Mouse (Mus musculus) brain, adult 2 months (tissue): ENCODE measurements around the gene I0C0044D17Rik.
A peak's percentile ranks its signal among the peaks of the same experiment; 100 is the strongest.

ENCODE experiments used
- DNase-seq: peaks from one replicate; pipeline ENCODE4 v3.0.0; 2011; ENCODE audit warnings: low read depth, low spot score

Gene I0C0044D17Rik

GRCm38 (mm10) chr4:98831726-98832125 is 8.1 kb upstream of the I0C0044D17Rik start:
- no peak for DNase-seq

DNA sequence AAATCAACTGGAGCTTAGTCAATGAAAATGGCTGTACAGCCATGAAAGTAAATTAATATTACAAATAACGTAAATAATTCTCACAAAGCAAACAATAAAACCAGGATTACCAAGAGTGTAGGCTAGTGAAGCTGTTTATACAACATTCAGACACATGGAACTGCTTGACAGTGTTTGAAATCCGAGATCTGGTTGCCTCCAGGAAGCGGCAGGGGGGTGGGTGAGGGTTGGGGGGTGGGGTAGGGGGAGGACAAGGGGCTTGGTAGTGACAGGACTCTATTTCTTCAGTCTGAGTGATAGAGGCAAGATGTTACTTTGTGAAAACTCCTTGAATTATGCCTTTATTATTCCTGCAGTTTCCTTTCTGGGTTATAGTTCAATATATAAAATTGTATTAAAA is 3.1 kb upstream of the I0C0044D17Rik start:
- DNase-seq = no peak

DNA sequence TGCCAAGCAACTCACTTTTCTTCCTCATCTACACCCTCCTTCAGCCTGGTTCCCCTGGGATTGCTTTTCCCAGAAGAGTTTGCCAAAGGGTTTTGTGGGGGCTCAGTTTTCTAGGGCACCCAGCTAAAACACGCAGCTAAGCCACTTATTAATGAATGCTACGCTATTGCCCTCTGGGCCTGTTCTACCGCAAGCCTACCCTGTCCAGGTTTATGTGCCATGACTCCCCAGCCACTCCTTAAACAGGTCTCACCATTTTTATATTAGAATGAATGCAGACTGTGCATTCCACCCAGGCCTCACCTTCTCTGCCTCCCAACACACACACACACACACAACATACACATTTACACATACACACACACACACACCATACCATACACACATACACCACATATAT is 593 bp downstream of the I0C0044D17Rik start:
- DNase-seq = peak; percentile 16

GRCm38 (mm10) chr4:98822478-98822877 is 1.2 kb downstream of the I0C0044D17Rik start:
- DNase-seq = no peak

GRCm38 (mm10) chr4:98819216-98819755 is 4.4 kb downstream of the I0C0044D17Rik start:
- peak; percentile 30 for DNase-seq

GRCm38 (mm10) chr4:98817184-98817911 is 6.3 kb downstream of the I0C0044D17Rik start, which contains the start of gene Kank4:
Gene Kank4 (minus strand): TSS chr4:98817537.
- DNase-seq = peak; percentile 19

GRCm38 (mm10) chr4:98816807-98817183 is 6.8 kb downstream of the I0C0044D17Rik start:
- no peak for DNase-seq

DNA sequence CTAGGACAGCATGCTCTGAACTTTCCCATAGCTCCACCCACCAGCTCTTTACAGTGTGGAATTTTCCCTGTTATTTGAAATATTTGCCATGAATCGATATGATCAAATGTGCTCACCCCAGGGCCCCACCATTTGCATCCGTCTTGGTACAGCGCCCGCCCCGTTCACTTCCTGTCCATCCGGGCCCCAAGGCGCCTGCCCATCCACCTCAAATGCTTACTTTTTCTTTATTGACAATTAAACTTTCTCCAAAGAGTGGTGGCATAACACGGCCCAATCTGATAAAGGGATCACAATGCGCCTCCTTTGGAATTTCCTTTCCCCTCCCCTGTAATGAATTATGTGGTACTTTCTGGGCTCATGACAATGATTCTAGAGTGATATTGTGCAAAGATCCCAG is 17.3 kb downstream of the I0C0044D17Rik start:
- no peak for DNase-seq

DNA sequence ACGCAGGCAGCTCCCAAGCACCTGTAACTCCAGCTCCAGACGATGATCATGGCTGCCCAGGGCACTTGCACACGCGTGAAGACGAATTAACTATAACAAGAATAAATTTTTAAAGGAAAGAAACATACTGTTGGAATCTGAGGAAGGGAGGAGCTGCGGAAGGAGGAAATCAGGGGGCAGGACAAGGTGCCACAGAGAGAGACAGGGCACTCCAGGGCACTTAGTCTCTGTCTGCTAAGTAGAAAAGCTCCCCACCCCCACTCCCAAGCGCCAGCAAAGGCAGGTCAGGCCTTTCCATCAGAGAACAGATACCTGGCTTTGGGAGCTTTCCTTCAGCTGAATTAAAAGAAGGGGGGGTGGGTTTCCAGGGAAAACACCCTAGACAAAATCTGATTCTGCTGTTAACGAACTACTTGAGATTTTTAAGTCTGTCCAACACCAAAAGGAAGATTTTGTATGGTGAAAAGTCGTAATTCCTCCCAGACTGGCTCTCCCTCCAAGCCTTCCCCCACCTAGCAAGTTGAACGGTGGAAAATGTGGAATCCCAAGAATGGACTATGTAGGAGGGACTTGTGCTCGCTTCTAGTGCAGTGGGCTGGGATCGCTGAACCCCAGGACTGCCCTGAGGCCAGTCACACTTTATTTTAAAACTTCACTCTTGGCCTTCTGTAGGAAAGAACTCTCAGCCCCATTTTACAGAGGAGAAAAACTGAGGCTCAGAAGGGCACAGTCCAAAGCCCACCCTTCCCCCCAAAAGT is 18.2 kb downstream of the I0C0044D17Rik start:
- no peak for DNase-seq

DNA sequence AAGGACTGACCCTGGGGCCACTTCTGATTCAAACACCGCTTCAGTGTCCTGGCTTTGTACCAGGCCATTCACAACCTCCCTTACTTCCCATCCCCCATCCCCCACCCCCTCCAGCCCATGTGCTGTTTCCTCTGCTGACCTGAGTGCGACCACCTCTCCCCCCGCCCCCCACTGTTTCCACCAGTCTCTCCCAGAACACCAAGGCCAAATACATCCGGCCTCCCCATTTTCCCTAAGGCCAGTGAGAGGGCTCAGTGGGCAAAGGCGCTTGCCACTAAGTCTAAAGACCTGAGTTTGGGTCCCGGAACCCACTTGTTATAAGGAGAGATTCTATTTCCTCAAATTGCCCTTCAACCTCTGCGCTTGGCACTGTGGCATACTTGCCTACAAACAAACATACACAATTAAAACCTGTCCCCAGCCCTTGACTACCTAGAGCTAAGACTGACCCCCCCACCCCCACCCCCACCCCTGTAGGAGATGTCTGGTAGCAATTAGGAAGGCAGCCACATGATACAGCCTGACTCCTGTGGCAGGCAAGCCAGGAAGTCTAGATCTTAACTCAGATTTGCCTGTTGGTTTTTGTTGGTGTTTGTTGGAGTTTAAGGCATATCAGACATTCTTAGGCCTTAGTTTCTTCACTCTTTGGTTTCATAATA is 19.0 kb downstream of the I0C0044D17Rik start:
- DNase-seq = no peak

GRCm38 (mm10) chr4:98801775-98802174 is 21.9 kb downstream of the I0C0044D17Rik start:
- DNase-seq = no peak

GRCm38 (mm10) chr4:98800824-98801223 is 22.8 kb downstream of the I0C0044D17Rik start:
- peak; percentile 48 for DNase-seq

DNA sequence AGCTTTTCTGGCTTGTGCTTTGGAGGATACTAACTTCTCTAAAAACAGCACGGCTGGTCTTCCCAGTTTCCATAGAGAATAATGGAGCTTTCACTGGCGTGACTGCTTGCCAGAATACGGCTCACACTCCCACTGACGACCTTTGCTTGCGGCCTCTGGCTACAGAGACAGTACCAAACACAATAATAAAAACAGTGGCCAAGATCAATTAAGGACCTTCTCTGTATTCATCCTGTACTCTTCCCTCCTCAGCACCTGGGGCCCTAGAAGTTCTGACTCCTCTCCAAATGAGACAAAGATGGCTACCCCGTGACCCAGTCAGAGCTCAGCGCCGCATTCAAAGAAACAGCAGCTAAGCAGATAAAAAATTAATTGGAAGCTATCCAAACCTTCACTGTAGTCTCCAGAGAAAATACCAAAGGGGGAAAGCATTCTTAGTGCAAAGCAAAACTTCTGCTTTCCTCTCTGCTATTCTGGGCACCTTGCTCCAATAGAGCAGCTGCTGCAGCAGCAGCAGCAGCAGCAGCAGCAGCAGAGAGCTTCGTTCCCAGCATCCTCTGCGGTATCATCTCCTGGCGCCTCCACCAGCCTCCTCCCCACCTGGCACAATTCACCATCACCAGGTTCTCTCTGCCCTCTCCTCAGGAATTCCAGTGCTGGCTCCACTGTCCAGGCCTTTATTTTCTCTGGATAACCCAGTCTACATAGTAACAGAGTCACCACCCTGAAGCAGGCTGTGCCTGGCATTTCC is 26.9 kb downstream of the I0C0044D17Rik start:
- DNase-seq = peak; percentile 59

GRCm38 (mm10) chr4:98795241-98795640 is 28.4 kb downstream of the I0C0044D17Rik start:
- no peak for DNase-seq

DNA sequence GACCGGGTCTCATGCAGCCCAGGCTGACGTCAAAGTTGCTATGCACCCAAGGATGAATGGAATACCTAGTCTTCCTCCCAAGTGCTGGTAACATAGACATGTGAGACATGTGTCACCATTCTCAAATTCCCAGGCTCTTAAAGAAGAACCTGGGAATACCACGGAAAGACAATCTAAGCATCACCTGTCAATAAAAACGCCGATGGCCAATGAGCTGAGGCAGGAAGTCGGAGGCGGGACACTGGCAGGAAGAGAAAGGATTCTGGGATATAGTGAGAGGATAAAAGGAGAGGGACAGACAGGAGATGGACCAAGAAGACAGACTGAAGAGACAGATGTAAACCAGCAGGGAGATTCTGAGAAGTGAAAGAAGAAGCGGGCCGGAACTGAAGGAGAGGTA is 30.2 kb downstream of the I0C0044D17Rik start:
- no peak for DNase-seq

GRCm38 (mm10) chr4:98790721-98791120 is 32.9 kb downstream of the I0C0044D17Rik start:
- DNase-seq = no peak

- DNase-seq = no peak
Measured at GRCm38 (mm10) chr4:98789861-98790311, 33.8 kb downstream of the I0C0044D17Rik start.

DNA sequence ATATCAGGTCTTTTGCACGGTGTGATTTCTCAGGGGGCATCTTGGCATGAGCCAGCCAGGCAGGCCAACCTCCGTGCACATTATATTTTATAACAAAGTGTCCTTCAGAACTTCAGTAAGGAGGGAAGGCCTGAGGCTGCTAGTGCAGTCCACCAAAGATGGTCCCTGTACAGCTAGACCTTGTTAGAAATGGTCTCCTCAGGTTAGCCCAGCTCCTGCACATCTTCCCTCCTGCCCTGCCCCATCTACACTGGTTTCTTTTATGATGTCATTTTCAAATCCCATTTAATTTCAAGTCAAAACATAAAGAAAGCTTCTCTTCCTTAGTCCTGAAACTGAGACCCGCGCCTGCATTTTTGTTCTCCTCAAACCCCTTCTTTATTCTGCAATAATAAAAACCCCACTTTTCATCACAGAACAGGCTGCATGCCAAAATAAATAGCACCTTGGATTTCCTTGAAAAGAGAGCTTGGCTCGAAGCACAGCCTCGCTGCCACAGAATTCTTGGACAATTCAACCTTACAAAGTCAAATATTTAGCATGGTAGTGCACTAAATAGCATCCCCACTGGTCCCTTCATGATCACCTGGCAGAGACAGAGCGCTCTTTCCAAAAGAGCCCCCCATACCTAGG is 34.4 kb downstream of the I0C0044D17Rik start:
- no peak for DNase-seq

GRCm38 (mm10) chr4:98786281-98786680 is 37.4 kb downstream of the I0C0044D17Rik start:
- DNase-seq = no peak

DNA sequence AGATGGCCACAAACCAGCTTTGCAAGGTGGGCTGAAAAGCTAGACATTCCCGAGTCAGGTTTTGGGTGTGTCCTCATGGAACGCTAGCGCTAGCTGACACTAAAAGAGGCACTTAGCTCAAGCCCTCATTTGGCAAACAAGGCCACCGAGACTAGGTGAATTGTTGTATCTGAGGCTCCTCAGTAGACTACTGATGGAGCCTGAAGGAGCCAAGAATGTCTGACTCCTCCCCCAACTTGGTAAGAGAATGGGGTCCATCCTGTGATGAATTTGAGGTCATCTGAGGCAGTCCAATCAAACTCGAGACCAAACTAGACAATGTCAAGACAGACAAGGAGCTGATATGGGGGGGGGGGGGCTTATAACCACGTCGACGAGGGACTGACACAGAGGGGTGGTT is 37.8 kb downstream of the I0C0044D17Rik start:
- DNase-seq = no peak

- DNase-seq = no peak
Measured at GRCm38 (mm10) chr4:98778219-98778618, 45.4 kb downstream of the I0C0044D17Rik start.
